Mouse (Mus musculus) limb, embryonic 15.5 days (tissue): ENCODE measurements around the gene Map3k1. TPM values are rescaled to one million over a fixed set of nuclear protein-coding genes. Genes with fewer than 3 reads are reported as not detected.

Experiments used
- ATAC-seq: fragments of 200-750 bp; cut with Nextera tagmentation; 2 replicates; pipeline ENCODE4 v1.8.0; 2017; ENCODE audit warnings: low read depth, moderate TSS enrichment; ENCODE audit not compliant: insufficient number of reproducible peaks, low FRiP score, low TSS enrichment
- H3K27ac ChIP-seq: fragments of 300-500 bp; sonication (generic); 2 replicates; pipeline ENCODE4 v1.5.1; 2015; ENCODE audit warnings: moderate library complexity, mild to moderate bottlenecking, inconsistent platforms
- H3K27me3 ChIP-seq: fragments of 300-500 bp; sonication (generic); 2 replicates; pipeline ENCODE4 v1.6.1; 2015; ENCODE audit warnings: inconsistent platforms
- H3K36me3 ChIP-seq: fragments of 300-500 bp; sonication (generic); 2 replicates; pipeline ENCODE4 v1.6.1; 2015; ENCODE audit warnings: inconsistent platforms
- H3K4me1 ChIP-seq: fragments of 300-500 bp; sonication (generic); 2 replicates; pipeline ENCODE4 v1.6.1; 2015; ENCODE audit warnings: inconsistent platforms
- H3K4me2 ChIP-seq: fragments of 300-500 bp; sonication (generic); 2 replicates; pipeline ENCODE4 v1.6.1; 2015; ENCODE audit warnings: mild to moderate bottlenecking, inconsistent platforms
- H3K4me3 ChIP-seq: fragments of 300-500 bp; sonication (generic); 2 replicates; pipeline ENCODE4 v1.5.1; 2015; ENCODE audit warnings: mild to moderate bottlenecking, inconsistent platforms
- H3K9ac ChIP-seq: fragments of 300-500 bp; sonication (generic); 2 replicates; pipeline ENCODE4 v1.6.1; 2015; ENCODE audit warnings: inconsistent platforms
- H3K9me3 ChIP-seq: fragments of 300-500 bp; sonication (generic); 2 replicates; pipeline ENCODE4 v1.6.1; 2016; ENCODE audit warnings: inconsistent platforms
- WGBS: fragments of 180-500 bp; shearing (Covaris S2); methylation state at CpG from one replicate; pipeline ENCODE4 v1.1.7; 2015; 5-methylcytosine and 5-hydroxymethylcytosine counted together
- polyA plus RNA-seq: library from polyadenylated mRNA; unstranded; fragments of >200 nt; fragmentation: Nextera tagmentation; extraction: Ambion mirVana; gene quantifications from 2 replicates; pipeline ENCODE4 v1.2.1, GENCODE M21; 2015

The Map3k1 gene
- polyA plus RNA-seq, 1 experiment from 2014 or later: 14.5 TPM

DNA sequence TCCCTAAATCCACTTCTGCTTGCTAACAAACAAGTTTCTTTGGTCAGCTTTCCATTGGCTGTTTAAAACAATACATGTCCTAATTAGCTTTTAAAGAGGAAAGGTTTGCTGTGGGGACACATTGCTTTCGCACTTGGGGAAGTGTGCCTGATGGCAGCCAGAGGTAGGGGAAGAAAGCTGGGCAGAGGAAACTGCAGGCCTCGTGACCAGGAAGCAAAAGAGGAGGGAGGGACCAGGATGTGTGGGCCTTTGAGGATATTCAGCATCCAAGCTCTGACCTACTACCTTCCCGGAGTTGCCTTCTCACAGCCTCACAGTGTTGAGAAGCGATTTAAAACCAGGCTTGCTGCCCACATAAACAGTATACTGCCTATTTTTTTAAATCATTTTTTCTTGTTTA lies 15.4 kb upstream of the Map3k1 start:
- Histone ChIP-seq H3K27ac (no peak overlapping the region), H3K9me3 (no peaks in the 10 kb centered on the region), H3K27me3 (no peaks in the 10 kb centered on the region), H3K4me2 (no peak overlapping the region), H3K4me1 (no peaks in the 10 kb centered on the region), H3K9ac (no peak overlapping the region), H3K36me3 (no peaks in the 10 kb centered on the region), H3K4me3 (no peak overlapping the region)
- no peak for ATAC-seq
- WGBS: 54% methylated on average over 4 of the region's 4 CpGs

DNA sequence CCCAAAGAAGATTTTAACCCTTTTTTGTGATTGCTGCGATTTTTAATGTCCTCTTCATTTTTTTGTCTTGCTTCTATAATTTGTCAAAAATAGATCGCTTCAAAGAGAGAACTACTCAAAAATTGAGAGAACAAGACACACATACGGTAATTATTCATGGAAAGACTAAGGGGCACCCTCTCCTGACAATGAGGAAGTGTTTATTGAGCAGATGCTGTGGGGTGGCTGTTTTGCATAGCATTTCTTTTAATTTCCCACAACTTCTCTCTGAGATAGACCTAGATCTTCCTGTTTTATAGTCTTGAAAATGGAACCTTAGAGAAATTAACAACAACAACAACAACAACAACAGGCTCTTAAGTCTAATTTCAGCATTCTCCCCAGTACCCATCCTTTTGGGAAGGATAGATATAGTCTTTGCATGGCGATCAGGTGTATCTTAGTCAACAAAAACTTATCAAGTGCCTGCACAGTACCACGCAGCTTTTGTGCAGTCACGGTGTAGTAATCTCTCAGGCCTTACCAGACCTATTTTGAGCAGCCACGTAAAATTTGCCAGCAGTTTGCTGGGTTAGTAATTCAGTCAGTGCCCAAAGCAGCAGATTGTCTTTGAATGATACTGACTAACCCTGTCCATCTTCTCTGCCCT lies 13.1 kb upstream of the Map3k1 start:
- no peak for ATAC-seq
- 86% methylated on average over 7 of the region's 7 CpGs for WGBS
- Histone ChIP-seq H3K27ac (no peak overlapping the region), H3K27me3 (no peaks in the 10 kb centered on the region), H3K9ac (no peak overlapping the region), H3K4me3 (no peak overlapping the region), H3K4me2 (no peak overlapping the region), H3K9me3 (no peaks in the 10 kb centered on the region), H3K36me3 (no peaks in the 10 kb centered on the region), H3K4me1 (no peaks in the 10 kb centered on the region)

DNA sequence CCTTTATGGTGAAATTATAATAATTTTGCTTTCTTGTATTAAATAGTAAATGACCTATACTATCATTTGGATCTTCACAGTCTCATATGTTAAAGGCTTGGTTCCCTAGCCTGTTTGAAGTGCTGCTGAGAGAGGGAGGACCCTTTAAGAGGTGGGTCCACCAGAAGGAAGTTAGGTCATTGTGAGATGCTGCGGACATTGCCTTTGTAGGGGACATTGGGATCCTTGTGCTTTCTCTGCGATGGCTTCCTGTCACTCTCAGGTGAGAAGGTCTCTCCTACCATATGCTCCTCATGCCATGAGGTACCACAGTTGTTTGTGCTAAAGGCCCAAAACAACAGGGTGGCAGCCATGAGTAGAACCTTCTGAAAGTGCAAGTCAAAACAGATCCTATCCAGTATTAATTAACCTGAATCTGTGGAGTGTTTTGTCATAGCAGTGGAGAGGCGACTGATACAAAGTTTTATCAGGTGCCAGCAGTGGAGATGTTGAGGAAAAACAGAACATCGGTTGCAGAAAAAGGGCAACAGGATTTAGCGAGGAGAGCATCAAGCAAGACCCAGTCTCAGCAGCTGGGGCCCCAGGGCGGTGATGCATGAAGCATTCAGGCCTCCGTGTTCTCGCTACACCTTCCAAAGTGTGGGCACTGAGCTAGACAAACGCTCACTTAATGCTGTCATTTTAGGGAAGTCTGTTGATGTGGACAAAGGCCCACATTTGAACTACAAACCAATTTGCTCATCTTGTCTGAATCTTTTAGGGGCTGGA lies 11.0 kb upstream of the Map3k1 start:
- Histone ChIP-seq H3K4me1 (no peaks in the 10 kb centered on the region), H3K9me3 (no peaks in the 10 kb centered on the region), H3K36me3 (no peaks in the 10 kb centered on the region), H3K27me3 (no peaks in the 10 kb centered on the region), H3K9ac (no peak overlapping the region), H3K27ac (no peak overlapping the region), H3K4me2 (no peak overlapping the region), H3K4me3 (no peak overlapping the region)
- WGBS: 89% methylated on average over 9 of the region's 9 CpGs
- ATAC-seq: no peak

DNA sequence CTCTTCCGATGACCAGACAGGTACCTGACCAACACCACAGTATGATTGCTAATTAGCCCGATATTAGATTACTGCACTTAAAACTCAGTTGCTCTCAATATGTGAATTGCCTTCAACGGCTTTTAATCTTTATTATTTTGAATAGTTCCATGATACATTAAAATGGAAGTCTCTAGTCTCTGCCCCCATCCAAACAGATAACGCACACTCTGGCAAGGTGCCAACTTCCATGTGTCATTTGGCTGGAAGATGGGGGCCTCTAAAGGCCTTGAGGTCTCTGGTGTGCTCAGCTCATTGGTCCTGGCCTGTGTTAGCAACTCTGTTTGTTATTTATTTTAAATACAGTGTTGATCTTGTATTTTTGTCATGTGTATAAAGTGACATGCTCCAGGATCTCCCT lies 10.3 kb upstream of the Map3k1 start:
- Histone ChIP-seq H3K9me3 (no peaks in the 10 kb centered on the region), H3K4me3 (no peak overlapping the region), H3K27ac (no peak overlapping the region), H3K36me3 (no peaks in the 10 kb centered on the region), H3K27me3 (no peaks in the 10 kb centered on the region), H3K4me2 (no peak overlapping the region), H3K4me1 (no peaks in the 10 kb centered on the region), H3K9ac (no peak overlapping the region)
- no peak for ATAC-seq
- WGBS: 89% methylated on average over 4 of the region's 4 CpGs

DNA sequence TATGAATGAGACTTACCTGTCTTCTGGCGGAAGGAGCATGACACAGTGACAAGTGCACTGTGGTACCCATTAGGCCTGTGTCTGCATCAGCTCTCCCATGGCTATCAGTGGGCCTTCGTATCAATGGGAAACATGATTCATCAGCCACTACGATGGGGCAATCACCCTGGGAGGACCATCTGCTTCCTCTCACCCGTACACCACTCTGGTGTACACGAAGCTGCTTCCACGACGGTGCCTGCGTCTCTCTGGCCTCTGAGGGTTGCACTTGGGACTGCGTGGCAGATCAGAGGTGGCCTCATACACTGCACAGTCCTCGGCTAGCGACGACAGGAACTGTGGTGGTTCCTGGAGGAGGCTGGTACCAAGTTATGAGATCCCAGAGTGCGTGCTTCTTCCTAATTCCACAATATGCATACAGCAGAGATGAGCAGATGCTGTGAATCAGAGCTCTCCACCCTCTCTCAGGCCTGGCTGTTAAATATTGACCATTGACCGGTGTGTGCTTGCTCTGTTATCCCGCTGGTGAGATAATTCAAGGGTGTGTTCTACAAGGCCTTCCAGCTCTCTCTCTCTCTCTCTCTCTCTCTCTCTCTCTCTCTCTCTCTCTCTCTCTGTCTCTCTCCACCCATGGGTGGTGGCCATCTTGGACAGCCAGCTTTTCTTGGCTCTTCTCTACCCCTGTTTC lies 9.6 kb upstream of the Map3k1 start:
- H3K9ac ChIP-seq: no peak overlapping the region
- no peaks in the 10 kb centered on the region for H3K36me3 ChIP-seq
- H3K4me1 ChIP-seq: no peaks in the 10 kb centered on the region
- H3K9me3 ChIP-seq: no peaks in the 10 kb centered on the region
- WGBS: 88% methylated on average over 15 of the region's 15 CpGs
- no peak overlapping the region for H3K27ac ChIP-seq
- no peak overlapping the region for H3K4me2 ChIP-seq
- no peak for ATAC-seq
- no peak overlapping the region for H3K4me3 ChIP-seq
- H3K27me3 ChIP-seq: no peaks in the 10 kb centered on the region

DNA sequence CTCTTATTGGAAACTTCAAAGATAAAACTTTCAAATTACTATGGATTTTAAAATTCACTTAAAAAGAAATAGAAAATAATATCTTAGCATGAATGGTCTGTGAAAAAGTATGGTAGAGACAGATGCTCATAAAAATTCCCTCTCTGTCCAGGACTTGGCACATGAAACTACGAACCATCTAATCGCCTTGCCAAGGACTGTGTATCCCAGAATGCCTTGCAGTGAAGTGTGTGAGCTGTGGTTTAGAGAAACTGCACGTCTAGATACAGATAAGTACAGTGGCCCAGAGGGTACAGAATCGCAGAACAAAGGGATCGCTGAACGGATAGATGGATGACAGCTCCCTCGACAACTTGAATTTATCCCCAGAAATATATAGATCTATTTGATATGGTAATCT lies 9.0 kb upstream of the Map3k1 start:
- Histone ChIP-seq H3K4me3 (no peak overlapping the region), H3K9ac (no peak overlapping the region), H3K4me2 (no peak overlapping the region), H3K9me3 (no peaks in the 10 kb centered on the region), H3K27me3 (no peaks in the 10 kb centered on the region), H3K36me3 (no peaks in the 10 kb centered on the region), H3K27ac (no peak overlapping the region), H3K4me1 (no peaks in the 10 kb centered on the region)
- 70% methylated on average over 7 of the region's 7 CpGs for WGBS
- ATAC-seq: no peak

DNA sequence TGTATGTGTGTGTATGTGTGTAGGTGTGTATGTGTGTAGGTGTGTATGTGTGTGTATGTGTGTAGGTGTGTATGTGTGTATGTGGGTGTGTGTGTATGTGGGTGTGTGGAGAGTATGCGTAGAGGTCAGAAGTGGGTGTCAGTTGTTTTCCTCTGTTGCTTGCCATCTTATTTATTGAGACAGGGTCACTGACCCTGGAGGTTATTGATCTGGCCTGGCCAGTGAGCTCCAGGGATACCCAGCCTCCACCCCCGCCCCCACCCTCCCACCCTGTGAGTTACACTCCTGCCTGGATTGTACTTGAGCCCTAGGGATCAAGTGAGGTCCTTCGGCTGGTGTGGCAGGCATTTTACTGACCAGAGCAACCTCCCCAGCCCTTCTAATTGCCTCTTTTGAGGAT lies 7.6 kb upstream of the Map3k1 start:
- H3K27ac ChIP-seq: no peak overlapping the region
- ATAC-seq: no peak
- no peak overlapping the region for H3K9ac ChIP-seq
- 53% methylated on average over 3 of the region's 3 CpGs for WGBS
- H3K4me2 ChIP-seq: no peak overlapping the region
- H3K36me3 ChIP-seq: no peaks in the 10 kb centered on the region
- H3K4me1 ChIP-seq: no peaks in the 10 kb centered on the region
- no peaks in the 10 kb centered on the region for H3K27me3 ChIP-seq
- no peaks in the 10 kb centered on the region for H3K9me3 ChIP-seq
- H3K4me3 ChIP-seq: no peak overlapping the region

DNA sequence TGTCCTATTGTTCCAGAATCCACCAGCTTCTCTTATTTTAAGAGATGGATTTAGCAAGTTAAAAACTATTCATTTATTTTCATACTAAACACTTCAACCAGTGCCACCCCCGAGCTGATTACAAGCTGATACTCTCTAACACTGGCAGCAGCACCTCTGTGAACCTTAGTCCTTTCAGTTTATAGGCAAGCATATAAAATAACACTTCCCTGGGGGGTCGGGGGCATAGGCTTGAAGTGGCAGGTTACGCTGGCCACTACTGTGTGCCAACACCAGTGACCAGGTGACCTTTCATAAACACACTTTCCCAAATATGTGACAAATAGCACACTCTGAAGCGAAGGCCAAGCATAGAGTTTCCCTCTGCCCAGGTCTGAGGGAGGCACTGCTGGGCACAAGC lies 6.7 kb upstream of the Map3k1 start:
- no peak overlapping the region for H3K27ac ChIP-seq
- WGBS: 88% methylated on average over 4 of the region's 4 CpGs
- no peak overlapping the region for H3K4me3 ChIP-seq
- no peak overlapping the region for H3K9ac ChIP-seq
- no peaks in the 10 kb centered on the region for H3K27me3 ChIP-seq
- H3K9me3 ChIP-seq: no peaks in the 10 kb centered on the region
- no peak overlapping the region for H3K4me2 ChIP-seq
- H3K36me3 ChIP-seq: no peaks in the 10 kb centered on the region
- no peaks in the 10 kb centered on the region for H3K4me1 ChIP-seq
- no peak for ATAC-seq

DNA sequence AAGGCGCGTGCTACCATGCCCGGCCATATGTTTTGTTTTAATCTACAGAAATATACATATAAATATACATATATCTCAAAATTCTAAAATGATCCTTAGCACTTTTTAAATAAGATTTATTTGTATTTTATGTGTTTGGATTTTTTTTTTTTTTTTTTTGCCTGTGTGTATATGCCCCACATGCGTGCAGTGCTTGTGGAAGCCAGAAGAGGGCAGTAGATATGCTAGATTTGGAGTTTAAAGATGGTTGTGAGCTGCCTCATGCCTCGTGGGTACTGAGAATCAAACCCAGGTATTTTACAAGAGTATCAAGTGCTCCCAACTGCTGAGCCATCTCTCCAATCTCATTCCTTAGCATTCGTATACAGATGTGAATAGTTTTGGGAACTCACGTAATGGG lies 6.2 kb upstream of the Map3k1 start:
- H3K27ac ChIP-seq: no peak overlapping the region
- H3K36me3 ChIP-seq: no peaks in the 10 kb centered on the region
- no peaks in the 10 kb centered on the region for H3K9me3 ChIP-seq
- no peaks in the 10 kb centered on the region for H3K4me1 ChIP-seq
- ATAC-seq: no peak
- no peak overlapping the region for H3K4me2 ChIP-seq
- H3K4me3 ChIP-seq: no peak overlapping the region
- H3K9ac ChIP-seq: no peak overlapping the region
- WGBS: 96% methylated on average over 7 of the region's 7 CpGs
- no peaks in the 10 kb centered on the region for H3K27me3 ChIP-seq

DNA sequence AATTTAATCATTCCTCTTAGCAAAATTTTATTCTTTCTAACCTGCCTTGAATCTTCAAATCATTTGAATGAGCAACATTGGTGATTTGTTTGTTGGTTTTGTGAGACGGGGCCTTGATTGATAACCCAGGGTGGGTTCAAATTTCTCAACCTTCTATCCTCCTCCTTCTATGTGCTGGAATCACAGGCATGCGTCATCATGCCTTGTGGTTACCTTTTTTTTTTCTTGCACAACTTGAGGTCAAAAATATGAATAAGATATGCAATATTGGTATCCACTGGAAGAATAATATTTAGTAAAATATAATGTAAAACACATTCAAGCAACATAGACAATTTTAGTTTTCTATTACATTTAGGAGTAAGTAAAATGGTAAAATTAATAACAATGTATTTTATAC lies 3.9 kb upstream of the Map3k1 start:
- Histone ChIP-seq H3K27me3 (no peaks in the 10 kb centered on the region), H3K4me3 (no peak overlapping the region), H3K9me3 (no peaks in the 10 kb centered on the region), H3K4me1 (peaks cover 9% of the 10 kb centered on the region), H3K9ac (no peak overlapping the region), H3K36me3 (no peaks in the 10 kb centered on the region), H3K27ac (no peak overlapping the region), H3K4me2 (no peak overlapping the region)
- 88% methylated on average over 2 of the region's 2 CpGs for WGBS
- no peak for ATAC-seq

DNA sequence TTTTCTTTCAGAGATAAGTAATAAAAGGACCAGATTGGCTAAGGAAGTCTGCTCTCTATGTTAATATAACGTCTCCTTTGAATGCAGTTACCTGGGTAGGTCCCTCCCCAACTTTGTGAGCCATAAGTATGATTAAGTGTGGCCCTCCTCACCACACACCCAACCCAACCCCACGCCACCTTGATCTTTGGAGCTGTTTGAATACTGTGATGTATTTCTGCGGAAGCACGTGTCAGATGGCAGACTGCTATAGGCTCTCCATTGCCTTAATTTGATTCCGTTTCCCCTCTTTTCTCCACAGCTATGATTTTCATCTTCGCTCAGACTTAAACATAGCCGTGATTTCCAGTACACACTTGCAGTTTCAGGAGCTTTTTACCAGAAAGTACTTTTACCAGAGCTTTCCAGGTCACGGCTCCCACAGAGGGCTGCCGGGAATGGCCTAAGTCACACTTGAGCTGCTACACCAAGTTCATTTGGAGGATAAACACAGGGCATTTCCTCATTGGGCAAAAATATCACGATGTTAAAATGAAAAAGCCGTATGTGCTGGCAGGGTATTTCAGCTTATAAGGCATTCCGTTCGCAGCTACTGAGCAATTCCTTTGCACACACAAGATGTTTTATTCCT lies 2.3 kb upstream of the Map3k1 start:
- Histone ChIP-seq H3K4me2 (no peak overlapping the region), H3K9me3 (no peaks in the 10 kb centered on the region), H3K27ac (no peak overlapping the region), H3K4me3 (no peak overlapping the region), H3K27me3 (no peaks in the 10 kb centered on the region), H3K36me3 (no peaks in the 10 kb centered on the region), H3K4me1 (peaks cover 13% of the 10 kb centered on the region), H3K9ac (no peak overlapping the region)
- WGBS: 77% methylated on average over 13 of the region's 13 CpGs
- no peak for ATAC-seq
